Mouse (Mus musculus) spleen, adult 12 weeks (tissue): ENCODE data around the gene Hes7.
A peak's percentile ranks its signal among the peaks of the same experiment; 100 is the strongest.

Experiments
- DNase-seq: peaks from one replicate; pipeline ENCODE4 v3.0.0; 2022; ENCODE audit warnings: low spot score

Hes7 gene

GRCm38 (mm10) chr11:69120221-69121000, at the start of gene Hes7:
TSS of gene Hes7 (plus strand) at chr11:69120404.
- no peak for DNase-seq

GRCm38 (mm10) chr11:69070590-69071222, 49.5 kb upstream of the Hes7 start, which contains the start of gene Tmem107:
TSS of gene Tmem107 (plus strand) at chr11:69070806.
- peak; percentile 90 for DNase-seq

- DNase-seq: no peak
These were observed 48.9 kb upstream of the Hes7 start for GRCm38 (mm10) chr11:69071262-69071661.

GRCm38 (mm10) chr11:69072234-69072633, 48.0 kb upstream of the Hes7 start:
- DNase-seq: no peak

GRCm38 (mm10) chr11:69072666-69073064, 47.5 kb upstream of the Hes7 start:
- DNase-seq: no peak

GRCm38 (mm10) chr11:69073065-69073888, 46.9 kb upstream of the Hes7 start:
- DNase-seq: peak; percentile 77

GRCm38 (mm10) chr11:69073951-69074775, 46.0 kb upstream of the Hes7 start:
- DNase-seq: no peak

GRCm38 (mm10) chr11:69074776-69075069, 45.5 kb upstream of the Hes7 start:
- no peak for DNase-seq

- no peak for DNase-seq
These were observed 44.3 kb upstream of the Hes7 start for GRCm38 (mm10) chr11:69075764-69076479.

GRCm38 (mm10) chr11:69076572-69076971, 43.6 kb upstream of the Hes7 start:
- no peak for DNase-seq

GRCm38 (mm10) chr11:69077316-69077715, 42.9 kb upstream of the Hes7 start:
- DNase-seq: no peak

- no peak for DNase-seq
These were observed 42.2 kb upstream of the Hes7 start for GRCm38 (mm10) chr11:69078041-69078440.

- no peak for DNase-seq
These were observed 41.3 kb upstream of the Hes7 start for GRCm38 (mm10) chr11:69078805-69079438.

- DNase-seq: no peak
These were observed 39.9 kb upstream of the Hes7 start for GRCm38 (mm10) chr11:69080102-69080854.

GRCm38 (mm10) chr11:69080855-69081222, 39.4 kb upstream of the Hes7 start:
- no peak for DNase-seq

- no peak for DNase-seq
These were observed 38.6 kb upstream of the Hes7 start for GRCm38 (mm10) chr11:69081613-69082012.

GRCm38 (mm10) chr11:69085608-69086007, 34.6 kb upstream of the Hes7 start:
- DNase-seq: no peak

- no peak for DNase-seq
These were observed 33.8 kb upstream of the Hes7 start for GRCm38 (mm10) chr11:69086390-69086789.

- DNase-seq: no peak
These were observed 33.1 kb upstream of the Hes7 start for GRCm38 (mm10) chr11:69087082-69087481.

GRCm38 (mm10) chr11:69087597-69087996, 32.6 kb upstream of the Hes7 start:
- DNase-seq: no peak
